In genomic region chr11:7214342-7214660, GRCm38 (mm10) we compare ENCODE assay signal across 9 mouse cellular contexts. TPM values are rescaled to one million over a fixed set of nuclear protein-coding genes. Genes with fewer than 3 reads are reported as not detected.
A peak's percentile ranks its signal among the peaks of the same experiment; 100 is the strongest.
DNase-seq lines count a peak whose midpoint lies in the region; ATAC-seq and TF ChIP-seq lines count a peak whose summit lies in the region.
"Had no signal": no experiment of that assay in that cellular context is flagged by ENCODE, and none has a peak within 500 bp of the region (broad histone marks: within the 10 kb centered on the region; RNA-seq: fewer than 3 reads in every experiment).

No protein-coding gene starts in this region.

- H3K9me3 ChIP-seq in lung, embryonic 15.5 days, result no peaks in the 10 kb centered on the region
- H3K9me3 ChIP-seq in forebrain, embryonic 14.5 days (replicated peaks; ENCODE audit: control insufficient read depth, low read length), result no peaks in the 10 kb centered on the region
- H3K9me3 ChIP-seq in limb, embryonic 12.5 days, result no peaks in the 10 kb centered on the region

- peak overlapping the region; percentile 97 for H3K4me2 ChIP-seq in lung, embryonic 15.5 days
- peak overlapping the region; percentile 74 for H3K4me2 ChIP-seq in forebrain, embryonic 14.5 days (ENCODE audit: low read length)
- H3K4me2 ChIP-seq in limb, embryonic 12.5 days, result peak overlapping the region; percentile 90

- H3K27ac ChIP-seq in lung, embryonic 15.5 days, result no peak overlapping the region
- 0 out of 2 replicates have a peak overlapping the region, but pooled peaks have one; percentile 75 for H3K27ac ChIP-seq in forebrain, embryonic 14.5 days (ENCODE audit: low read depth, low read length)
- H3K27ac ChIP-seq in limb, embryonic 12.5 days, result no peak overlapping the region
- no peak overlapping the region for H3K27ac ChIP-seq in small intestine, adult 2 months (ENCODE audit: insufficient read depth, low read depth, low read length)

- ATAC-seq in lung, embryonic 15.5 days (ENCODE audit: borderline replicate concordance, extremely low read depth, low FRiP score, low TSS enrichment), result no peak
- ATAC-seq in forebrain, embryonic 14.5 days, result no peak
- no peak for ATAC-seq in limb, embryonic 12.5 days (ENCODE audit: insufficient number of reproducible peaks, insufficient read depth, low FRiP score, low TSS enrichment, low read depth)

- H3K27me3 ChIP-seq in lung, embryonic 15.5 days, result peaks cover 38% of the 10 kb centered on the region
- peaks cover 13% of the 10 kb centered on the region for H3K27me3 ChIP-seq in forebrain, embryonic 14.5 days (replicated peaks; ENCODE audit: control insufficient read depth, insufficient read depth, low read length)
- peaks cover 43% of the 10 kb centered on the region for H3K27me3 ChIP-seq in limb, embryonic 12.5 days
- peaks cover 10% of the 10 kb centered on the region; the same call in 1 of the 2 replicates for H3K27me3 ChIP-seq in small intestine, adult 2 months (ENCODE audit: control insufficient read depth, insufficient read depth, low read length)

- no peak for TF ChIP-seq CTCF in small intestine, adult 2 months (IDR thresholded peaks at IDR 0.05; ENCODE audit: extremely low read depth, insufficient read length, insufficient replicate concordance, low read depth, low read length)

- H3K9ac ChIP-seq in lung, embryonic 15.5 days, result no peak overlapping the region
- H3K9ac ChIP-seq in forebrain, embryonic 14.5 days (ENCODE audit: low read length), result peak overlapping the region; percentile 82; the same call in 1 of the 2 replicates
- 0 out of 2 replicates have a peak overlapping the region, but pooled peaks have one; percentile 66 for H3K9ac ChIP-seq in limb, embryonic 12.5 days (replicated peaks)

- no peak for DNase-seq in lung, postnatal 10 days
- DNase-seq in forebrain, embryonic 14.5 days (ENCODE audit: low spot score), result no peak
- no peak for DNase-seq in urinary bladder, postnatal 14 days (ENCODE audit: low spot score)
- no peak for DNase-seq in adrenal gland, postnatal 10 days
- no peak for DNase-seq in spleen, postnatal 14 days (ENCODE audit: low spot score in 2 of 2)

- peaks cover 30% of the 10 kb centered on the region for H3K4me1 ChIP-seq in lung, embryonic 15.5 days
- no peaks in the 10 kb centered on the region for H3K4me1 ChIP-seq in forebrain, embryonic 14.5 days (ENCODE audit: control insufficient read depth, insufficient read depth, low read length)
- H3K4me1 ChIP-seq in limb, embryonic 12.5 days (replicated peaks), result peaks cover 35% of the 10 kb centered on the region
- no peaks in the 10 kb centered on the region for H3K4me1 ChIP-seq in small intestine, adult 2 months (ENCODE audit: control insufficient read depth, insufficient read depth, insufficient read length, low read length)

- H3K4me3 ChIP-seq in lung, embryonic 15.5 days, result peak overlapping the region; percentile 57
- H3K4me3 ChIP-seq in forebrain, embryonic 14.5 days (ENCODE audit: low read depth, low read length), result peak overlapping the region; percentile 66
- peak overlapping the region; percentile 70 for H3K4me3 ChIP-seq in limb, embryonic 12.5 days (replicated peaks)
- peak overlapping the region; percentile 66 for H3K4me3 ChIP-seq in small intestine, adult 2 months (ENCODE audit: low read depth, low read length)

- no peak for TF ChIP-seq POLR2A in small intestine, adult 2 months (IDR thresholded peaks at IDR 0.05; ENCODE audit: low read depth, low read length)

- WGBS in lung, embryonic 15.5 days, result 1% methylated on average over 12 of the region's 12 CpGs
- whole genome bisulfite sequencing in forebrain, embryonic 14.5 days, result under 1% methylated on average over 12 of the region's 12 CpGs
- 1% methylated on average over 12 of the region's 12 CpGs for WGBS in limb, embryonic 12.5 days
- 2% methylated on average over 12 of the region's 12 CpGs for WGBS in small intestine, adult 2 months

- no peaks in the 10 kb centered on the region for H3K36me3 ChIP-seq in lung, embryonic 15.5 days
- H3K36me3 ChIP-seq in forebrain, embryonic 14.5 days (ENCODE audit: control insufficient read depth, insufficient read depth, low read length), result no peaks in the 10 kb centered on the region
- peaks cover 7% of the 10 kb centered on the region; the same call in 1 of the 2 replicates for H3K36me3 ChIP-seq in limb, embryonic 12.5 days
- no peaks in the 10 kb centered on the region for H3K36me3 ChIP-seq in small intestine, adult 2 months (ENCODE audit: control insufficient read depth, insufficient read depth, low read length)

RNA-seq across cellular contexts. Expression of gene Igfbp3, which starts 0.6 kb away (rescaled TPM):
- 12.9 and 15.9 TPM in 2 replicates for polyA plus RNA-seq in lung, embryonic 15.5 days (2015; fragmentation: Nextera tagmentation; extraction: Ambion mirVana)
- 29.7 and 35.5 TPM in 2 replicates for polyA plus RNA-seq in forebrain, embryonic 14.5 days (2014; fragmentation: Nextera tagmentation; extraction: Ambion mirVana)
- 122 and 126 TPM in 2 replicates for polyA plus RNA-seq in limb, embryonic 12.5 days (2016; fragmentation: Nextera tagmentation; extraction: Ambion mirVana)
- polyA plus RNA-seq in small intestine, adult 2 months (2012; rRNA removed), result 78.8 and 116 TPM in 2 replicates
- 10 to 100 TPM; 51.9 to 77.2 TPM for total RNA-seq in adrenal gland, postnatal 10 days (2021)

RNA-seq across cellular contexts. Expression of gene Igfbp1, which starts 16.7 kb away (rescaled TPM):
- polyA plus RNA-seq in lung, embryonic 15.5 days (2015; fragmentation: Nextera tagmentation; extraction: Ambion mirVana), result 0.54 and 0.60 TPM in 2 replicates
- polyA plus RNA-seq in forebrain, embryonic 14.5 days (2014; fragmentation: Nextera tagmentation; extraction: Ambion mirVana), result 0.14 and 0.19 TPM in 2 replicates
- 1.3 and 1.5 TPM in 2 replicates for polyA plus RNA-seq in limb, embryonic 12.5 days (2016; fragmentation: Nextera tagmentation; extraction: Ambion mirVana)
- polyA plus RNA-seq in small intestine, adult 2 months (2012; rRNA removed), result 0.19 TPM in 1 of 2 replicates, not detected in the other
- 100 to 1,000 TPM; 133 to 360 TPM for total RNA-seq in adrenal gland, postnatal 10 days (2021)

RNA-seq across cellular contexts. Expression of gene Gm11985, which starts 25.9 kb away (rescaled TPM):
- polyA plus RNA-seq in lung, embryonic 15.5 days (2015; fragmentation: Nextera tagmentation; extraction: Ambion mirVana), result not detected in 2 replicates
- not detected in 2 replicates for polyA plus RNA-seq in forebrain, embryonic 14.5 days (2014; fragmentation: Nextera tagmentation; extraction: Ambion mirVana)
- not detected in 2 replicates for polyA plus RNA-seq in limb, embryonic 12.5 days (2016; fragmentation: Nextera tagmentation; extraction: Ambion mirVana)
- not detected in 2 replicates for polyA plus RNA-seq in small intestine, adult 2 months (2012; rRNA removed)
- not detected for total RNA-seq in adrenal gland, postnatal 10 days (2021)
- polyA plus RNA-seq: large intestine, adult 2 months had no signal
